Mouse (Mus musculus) stomach, adult 2 months (tissue): ENCODE measurements around the gene Ndrg3. TPM values are rescaled to one million over a fixed set of nuclear protein-coding genes. Genes with fewer than 3 reads are reported as not detected.

Experiments
- polyA plus RNA-seq: library from polyadenylated mRNA; depleted of rRNA; stranded (reverse); fragments of >200 nt; gene quantifications from 2 replicates; pipeline ENCODE4 v1.2.3, GENCODE M21; 2012; rRNA removed

Ndrg3 gene
- polyA plus RNA-seq: 12.9 and 15.8 TPM in 2 replicates

GRCm38 (mm10) chr2:156991470-156992319, at the start of gene Ndrg3:
TSS of gene Ndrg3 (minus strand) at chr2:156992056.

GRCm38 (mm10) chr2:157006511-157007233, 14.8 kb upstream of the Ndrg3 start, which contains the start of gene Dsn1:
TSS of gene Dsn1 (minus strand) at chr2:157007154.

GRCm38 (mm10) chr2:156887017-156887416, 104.8 kb downstream of the Ndrg3 start, which contains the start of gene Sla2:
TSS of gene Sla2 (minus strand) at chr2:156887192.

Other genes with a start within 250 kb of the Ndrg3 start
- 680 and 914 TPM in 2 replicates for gene Myl9, start 216.6 kb downstream of the Ndrg3 start, polyA plus RNA-seq
- 1.0 and 1.8 TPM in 2 replicates for gene Tgif2, start 152.0 kb downstream of the Ndrg3 start, polyA plus RNA-seq
- 0.23 TPM in 1 of 2 replicates, not detected in the other for gene 4930518I15Rik, start 134.1 kb downstream of the Ndrg3 start, polyA plus RNA-seq
- gene Rab5if, start 128.9 kb downstream of the Ndrg3 start, polyA plus RNA-seq: 48.9 and 114 TPM in 2 replicates
- gene Sla2, start 104.9 kb downstream of the Ndrg3 start, polyA plus RNA-seq: 0.04 and 0.11 TPM in 2 replicates
- 0.25 and 0.35 TPM in 2 replicates for gene Dsn1, start 15.1 kb upstream of the Ndrg3 start, polyA plus RNA-seq
- gene Soga1, start 87.2 kb upstream of the Ndrg3 start, polyA plus RNA-seq: 2.6 and 3.6 TPM in 2 replicates
- 0.14 TPM in 1 of 2 replicates, not detected in the other for gene Tldc2, start 95.0 kb upstream of the Ndrg3 start, polyA plus RNA-seq
- gene Samhd1, start 143.2 kb upstream of the Ndrg3 start, polyA plus RNA-seq: 9.4 and 11.1 TPM in 2 replicates
- 0.67 and 1.1 TPM in 2 replicates for gene Rbl1, start 212.5 kb upstream of the Ndrg3 start, polyA plus RNA-seq